8 mouse cellular contexts compared by ENCODE assay signal in the genomic region with DNA sequence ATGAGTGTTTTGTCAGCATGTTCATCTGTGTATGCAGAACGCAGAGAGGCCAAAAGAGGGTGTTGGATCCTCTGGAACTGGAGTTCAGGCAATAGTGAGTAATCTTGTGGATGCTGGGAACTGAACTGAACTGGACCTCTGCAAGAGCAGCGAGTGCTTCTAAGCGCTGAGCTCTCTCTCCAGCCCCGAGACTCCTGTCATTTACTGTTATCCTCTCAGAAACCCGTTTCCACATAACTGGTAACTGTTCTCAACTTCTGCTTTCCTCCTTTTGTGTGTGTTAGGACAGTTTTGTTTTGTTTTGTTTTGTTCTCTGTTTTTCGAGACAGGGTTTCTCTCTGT. TPM values are rescaled to one million over a fixed set of nuclear protein-coding genes. Genes with fewer than 3 reads are reported as not detected.
DNase-seq lines count a peak whose midpoint lies in the region; ATAC-seq and TF ChIP-seq lines count a peak whose summit lies in the region.

No protein-coding gene starts in this region.

- no peak for DNase-seq in kidney, adult 8-10 months
- DNase-seq in thymus, adult 18-20 months = no peak
- no peak for DNase-seq in urinary bladder, adult 18-20 months (ENCODE audit: low spot score in 2 of 2)
- DNase-seq in left cerebral cortex, postnatal 4 days = no peak

- H3K4me1 ChIP-seq in kidney, embryonic 16.5 days (ENCODE audit: insufficient read depth, low read length) = peaks cover 34% of the 10 kb centered on the region
- H3K4me1 ChIP-seq in embryonic fibroblast, embryonic 13.5 days (ENCODE audit: control insufficient read depth, insufficient read depth, low read length) = 0 out of 2 replicates have a peak, but pooled peaks cover 2% of the 10 kb centered on the region
- peaks cover 17% of the 10 kb centered on the region for H3K4me1 ChIP-seq in limb, embryonic 12.5 days (replicated peaks)
- H3K4me1 ChIP-seq in neural tube, embryonic 12.5 days = peaks cover 29% of the 10 kb centered on the region

- H3K27ac ChIP-seq in kidney, embryonic 16.5 days (ENCODE audit: low read length) = no peak overlapping the region
- H3K27ac ChIP-seq in embryonic fibroblast, embryonic 13.5 days (ENCODE audit: insufficient read depth, low read length) = no peak overlapping the region
- H3K27ac ChIP-seq in limb, embryonic 12.5 days = no peak overlapping the region
- H3K27ac ChIP-seq in neural tube, embryonic 12.5 days = no peak overlapping the region

- no peaks in the 10 kb centered on the region for H3K27me3 ChIP-seq in kidney, embryonic 16.5 days (ENCODE audit: insufficient read depth, low read length)
- H3K27me3 ChIP-seq in limb, embryonic 12.5 days = no peaks in the 10 kb centered on the region
- no peaks in the 10 kb centered on the region for H3K27me3 ChIP-seq in neural tube, embryonic 12.5 days (replicated peaks)

- H3K4me3 ChIP-seq in kidney, embryonic 16.5 days (ENCODE audit: low read length) = peak overlapping the region; percentile 95
- H3K4me3 ChIP-seq in embryonic fibroblast, embryonic 13.5 days (ENCODE audit: insufficient read depth, low read length) = peak overlapping the region; percentile 54
- H3K4me3 ChIP-seq in limb, embryonic 12.5 days (replicated peaks) = peak overlapping the region; percentile 89
- H3K4me3 ChIP-seq in neural tube, embryonic 12.5 days = peak overlapping the region; percentile 87

- ATAC-seq in kidney, embryonic 16.5 days (ENCODE audit: low FRiP score, low TSS enrichment) = peak; percentile 14; the same call in 1 of the 2 replicates
- ATAC-seq in limb, embryonic 12.5 days (ENCODE audit: insufficient number of reproducible peaks, insufficient read depth, low FRiP score, low TSS enrichment, low read depth) = peak; percentile 8; the same call in 1 of the 2 replicates
- peak; percentile 13; the same call in 1 of the 2 replicates for ATAC-seq in neural tube, embryonic 12.5 days (ENCODE audit: low FRiP score, low read depth)

- H3K9me3 ChIP-seq in kidney, embryonic 16.5 days (ENCODE audit: low read length) = no peaks in the 10 kb centered on the region
- H3K9me3 ChIP-seq in limb, embryonic 12.5 days = no peaks in the 10 kb centered on the region
- H3K9me3 ChIP-seq in neural tube, embryonic 12.5 days = no peaks in the 10 kb centered on the region

- peak overlapping the region; percentile 58 for H3K4me2 ChIP-seq in kidney, embryonic 16.5 days (replicated peaks; ENCODE audit: low read depth, low read length)
- H3K4me2 ChIP-seq in limb, embryonic 12.5 days = peak overlapping the region; percentile 94
- peak overlapping the region; percentile 91 for H3K4me2 ChIP-seq in neural tube, embryonic 12.5 days (replicated peaks)

- WGBS in kidney, embryonic 16.5 days = 9% methylated on average over 6 of the region's 6 CpGs
- 12% methylated on average over 6 of the region's 6 CpGs for WGBS in limb, embryonic 12.5 days
- 10% methylated on average over 6 of the region's 6 CpGs for whole genome bisulfite sequencing in neural tube, embryonic 12.5 days

- H3K36me3 ChIP-seq in kidney, embryonic 16.5 days (ENCODE audit: insufficient read depth, low read length) = peaks cover 28% of the 10 kb centered on the region
- peaks cover 34% of the 10 kb centered on the region for H3K36me3 ChIP-seq in limb, embryonic 12.5 days
- peaks cover 23% of the 10 kb centered on the region for H3K36me3 ChIP-seq in neural tube, embryonic 12.5 days

- H3K9ac ChIP-seq in kidney, embryonic 16.5 days (replicated peaks; ENCODE audit: low read length) = peak overlapping the region; percentile 9; the same call in 1 of the 2 replicates
- no peak overlapping the region; the same call in 1 of the 2 replicates for H3K9ac ChIP-seq in limb, embryonic 12.5 days (replicated peaks)
- 0 out of 2 replicates have a peak overlapping the region, but pooled peaks have one; percentile 8 for H3K9ac ChIP-seq in neural tube, embryonic 12.5 days

- intact Hi-C loops in left cerebral cortex, postnatal 4 days (cut with DNase I) = no loop called here

- TF ChIP-seq CTCF in embryonic fibroblast, embryonic 13.5 days (IDR thresholded peaks at IDR 0.05; ENCODE audit: borderline replicate concordance, insufficient read depth, low read length) = no peak

- no peak for TF ChIP-seq POLR2A in embryonic fibroblast, embryonic 13.5 days (IDR thresholded peaks at IDR 0.05; ENCODE audit: low read depth, low read length)

RNA-seq across cellular contexts. Expression of a gene that starts 0.5 kb away (rescaled TPM):
- 1,116 and 1,175 TPM in 2 replicates for polyA plus RNA-seq in kidney, embryonic 16.5 days (2015; fragmentation: Nextera tagmentation; extraction: Ambion mirVana)
- 456 and 560 TPM in 2 replicates for polyA plus RNA-seq in embryonic fibroblast, embryonic 13.5 days (2011; ENCODE audit: insufficient read length, low read depth, missing spikeins)
- 870 and 903 TPM in 2 replicates for polyA plus RNA-seq in limb, embryonic 12.5 days (2016; fragmentation: Nextera tagmentation; extraction: Ambion mirVana)
- 822 and 941 TPM in 2 replicates for polyA plus RNA-seq in neural tube, embryonic 12.5 days (2016; fragmentation: Nextera tagmentation; extraction: Ambion mirVana)
- total RNA-seq in left cerebral cortex, postnatal 4 days (2021) = 100 to 1,000 TPM; 469 to 499 TPM

RNA-seq across cellular contexts. Expression of a gene that starts 11.8 kb away (rescaled TPM):
- polyA plus RNA-seq in kidney, embryonic 16.5 days (2015; fragmentation: Nextera tagmentation; extraction: Ambion mirVana) = 231 and 241 TPM in 2 replicates
- polyA plus RNA-seq in embryonic fibroblast, embryonic 13.5 days (2011; ENCODE audit: insufficient read length, low read depth, missing spikeins) = 116 and 134 TPM in 2 replicates
- polyA plus RNA-seq in limb, embryonic 12.5 days (2016; fragmentation: Nextera tagmentation; extraction: Ambion mirVana) = 222 and 233 TPM in 2 replicates
- polyA plus RNA-seq in neural tube, embryonic 12.5 days (2016; fragmentation: Nextera tagmentation; extraction: Ambion mirVana) = 244 and 249 TPM in 2 replicates
- 100 to 1,000 TPM; 181 TPM for total RNA-seq in left cerebral cortex, postnatal 4 days (2021)

RNA-seq across cellular contexts. Expression of a gene that starts 23.1 kb away (rescaled TPM):
- polyA plus RNA-seq in kidney, embryonic 16.5 days (2015; fragmentation: Nextera tagmentation; extraction: Ambion mirVana) = 81.4 and 88.0 TPM in 2 replicates
- 23.4 and 24.8 TPM in 2 replicates for polyA plus RNA-seq in embryonic fibroblast, embryonic 13.5 days (2011; ENCODE audit: insufficient read length, low read depth, missing spikeins)
- polyA plus RNA-seq in limb, embryonic 12.5 days (2016; fragmentation: Nextera tagmentation; extraction: Ambion mirVana) = 69.7 and 73.1 TPM in 2 replicates
- polyA plus RNA-seq in neural tube, embryonic 12.5 days (2016; fragmentation: Nextera tagmentation; extraction: Ambion mirVana) = 74.0 and 76.0 TPM in 2 replicates
- 10 to 100 TPM; 45.6 to 49.9 TPM for total RNA-seq in left cerebral cortex, postnatal 4 days (2021)

RNA-seq across cellular contexts. Expression of a gene that starts 49.2 kb away (rescaled TPM):
- polyA plus RNA-seq in kidney, embryonic 16.5 days (2015; fragmentation: Nextera tagmentation; extraction: Ambion mirVana) = 8.7 and 10.8 TPM in 2 replicates
- polyA plus RNA-seq in embryonic fibroblast, embryonic 13.5 days (2011; ENCODE audit: insufficient read length, low read depth, missing spikeins) = 10.3 and 11.6 TPM in 2 replicates
- 50.9 and 51.1 TPM in 2 replicates for polyA plus RNA-seq in limb, embryonic 12.5 days (2016; fragmentation: Nextera tagmentation; extraction: Ambion mirVana)
- polyA plus RNA-seq in neural tube, embryonic 12.5 days (2016; fragmentation: Nextera tagmentation; extraction: Ambion mirVana) = 75.5 and 84.8 TPM in 2 replicates
- 10 to 100 TPM; 29.7 to 30.4 TPM for total RNA-seq in left cerebral cortex, postnatal 4 days (2021)
